Mouse (Mus musculus) E14TG2a.4 (cell line): ENCODE results near the gene Adssl1.

ENCODE experiments used
- CTCF ChIP-seq: conservative IDR thresholded peaks from 2 replicates; pipeline ENCODE4 v1.5.1; 2014; ENCODE audit warnings: low read length
- NANOG ChIP-seq: IDR thresholded peaks from 2 replicates; pipeline ENCODE4 v1.6.1; 2014; ENCODE audit warnings: borderline replicate concordance, low read length, mixed read lengths
- POU5F1 ChIP-seq: IDR thresholded peaks from 2 replicates; pipeline ENCODE4 v1.6.1; 2014; ENCODE audit warnings: low read length, borderline replicate concordance

GRCm38 (mm10) chr12:112648081-112648480 lies 28.2 kb downstream of the Adssl1 start:
- TF ChIP-seq CTCF (no peak), NANOG (no peak), POU5F1 (no peak)
